Mouse (Mus musculus): Measurements from ENCODE around the gene Fuca2. TPM values are rescaled to one million over a fixed set of nuclear protein-coding genes. Genes with fewer than 3 reads are reported as not detected.
A peak's percentile ranks its signal among the peaks of the same experiment; 100 is the strongest.
"Not testable (repeated sequence)": the region's sequence is repeated elsewhere in the genome, so short reads cannot be mapped to it uniquely, and the experiment has no call there.

Fuca2 gene
- polyA plus RNA-seq, 1 experiment from 2014 or later: 25.6 TPM

- H3K9ac ChIP-seq (ENCODE audit: low read length): peak overlapping the region; percentile 70
- DNase-seq (ENCODE audit: low spot score) (peak; percentile 90), ATAC-seq (peak; percentile 93)
- under 1% methylated on average over 30 of the region's 30 CpGs for WGBS
- H3K4me1 ChIP-seq (ENCODE audit: control insufficient read depth, insufficient read depth, low read length): no peaks in the 10 kb centered on the region
- no peaks in the 10 kb centered on the region for H3K9me3 ChIP-seq (replicated peaks; ENCODE audit: control insufficient read depth, low read length)
- H3K36me3 ChIP-seq (ENCODE audit: control insufficient read depth, insufficient read depth, low read length): no peaks in the 10 kb centered on the region
- no peaks in the 10 kb centered on the region for H3K27me3 ChIP-seq (replicated peaks; ENCODE audit: control insufficient read depth, insufficient read depth, low read length)
- peak overlapping the region; percentile 65 for H3K4me2 ChIP-seq (ENCODE audit: low read length)
- H3K4me3 ChIP-seq (ENCODE audit: low read depth, low read length): peak overlapping the region; percentile 44
- no peak overlapping the region for H3K27ac ChIP-seq (ENCODE audit: low read depth, low read length)
These were observed 1.7 kb downstream of the Fuca2 start for GRCm38 (mm10) chr10:13500938-13501496.

- peak; percentile 44; the same call in 1 of the 2 replicates for ATAC-seq
These were observed 2.2 kb downstream of the Fuca2 start for GRCm38 (mm10) chr10:13501533-13501932.

DNA sequence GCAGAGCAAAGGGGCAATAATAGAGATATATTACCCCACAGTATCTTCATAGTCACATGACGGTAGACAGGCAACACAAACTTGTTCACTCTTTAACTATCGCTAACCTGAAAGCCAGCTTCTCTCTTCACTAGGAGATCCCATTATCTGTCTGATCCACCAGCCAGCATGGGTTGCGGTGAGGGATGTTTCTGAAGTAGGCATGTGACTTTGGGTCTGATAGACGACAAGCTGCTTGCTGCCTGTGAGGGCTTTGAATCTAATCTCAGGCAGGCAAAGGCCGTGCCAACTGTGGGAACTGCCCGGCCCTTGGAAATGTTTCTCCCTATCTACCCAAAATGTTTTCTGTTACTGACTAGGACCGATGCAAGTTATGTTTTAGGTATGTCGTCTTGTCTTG is 3.0 kb downstream of the Fuca2 start:
- no peak for ATAC-seq
- no peak overlapping the region for H3K4me3 ChIP-seq (ENCODE audit: low read depth, low read length)

More at GRCm38 (mm10) chr10:13501533-13501932, 2.2 kb downstream of the Fuca2 start:
- Histone ChIP-seq H3K4me2 (ENCODE audit: low read length) (peak overlapping the region; percentile 65), H3K9ac (ENCODE audit: low read length) (peak overlapping the region; percentile 70; the same call in 1 of the 2 replicates), H3K4me3 (ENCODE audit: low read depth, low read length) (peak overlapping the region; percentile 44)
- not testable (repeated sequence) for H3K27ac ChIP-seq (ENCODE audit: low read depth, low read length); DNase-seq (ENCODE audit: low spot score); H3K27me3 ChIP-seq (replicated peaks; ENCODE audit: control insufficient read depth, insufficient read depth, low read length); H3K9me3 ChIP-seq (replicated peaks; ENCODE audit: control insufficient read depth, low read length); H3K4me1 ChIP-seq (ENCODE audit: control insufficient read depth, insufficient read depth, low read length); H3K36me3 ChIP-seq (ENCODE audit: control insufficient read depth, insufficient read depth, low read length)
- WGBS: 55% methylated on average over 4 of the region's 4 CpGs

DNA sequence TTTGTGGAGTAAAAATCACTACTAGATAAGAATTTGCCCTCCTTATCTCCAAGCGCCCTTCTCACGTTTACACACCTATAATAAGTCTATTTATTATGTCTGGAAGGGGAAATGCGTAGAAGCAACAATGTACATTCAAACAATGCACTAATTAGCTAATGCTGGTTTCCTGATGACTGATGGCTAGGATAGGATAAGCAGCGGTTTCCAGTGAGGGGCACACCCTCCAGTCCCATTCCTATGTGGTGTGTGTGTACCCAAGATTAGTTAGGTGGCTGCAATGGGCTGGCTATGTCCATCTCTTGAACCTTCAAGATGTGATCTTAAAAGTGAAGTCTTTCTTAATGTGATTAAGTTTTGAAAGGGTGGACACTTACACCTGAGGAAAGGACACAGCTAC is 22.5 kb downstream of the Fuca2 start:
- Histone ChIP-seq H3K36me3 (ENCODE audit: control insufficient read depth, insufficient read depth, low read length) (peaks cover 12% of the 10 kb centered on the region; the same call in 1 of the 2 replicates), H3K27ac (ENCODE audit: low read depth, low read length) (no peak overlapping the region), H3K4me2 (ENCODE audit: low read length) (no peak overlapping the region), H3K9me3 (replicated peaks; ENCODE audit: control insufficient read depth, low read length) (no peaks in the 10 kb centered on the region), H3K4me1 (ENCODE audit: control insufficient read depth, insufficient read depth, low read length) (no peaks in the 10 kb centered on the region), H3K27me3 (replicated peaks; ENCODE audit: control insufficient read depth, insufficient read depth, low read length) (no peaks in the 10 kb centered on the region), H3K4me3 (ENCODE audit: low read depth, low read length) (no peak overlapping the region), H3K9ac (ENCODE audit: low read length) (no peak overlapping the region)
- no peak for DNase-seq (ENCODE audit: low spot score)
- WGBS: 87% methylated on average over 4 of the region's 4 CpGs
- ATAC-seq: no peak

More for the DNA sequence above, 3.0 kb downstream of the Fuca2 start:
- H3K4me2 ChIP-seq (ENCODE audit: low read length): no peak overlapping the region
- DNase-seq (ENCODE audit: low spot score): no peak
- no peaks in the 10 kb centered on the region for H3K36me3 ChIP-seq (ENCODE audit: control insufficient read depth, insufficient read depth, low read length)
- WGBS: 90% methylated on average over 8 of the region's 8 CpGs
- no peaks in the 10 kb centered on the region for H3K27me3 ChIP-seq (replicated peaks; ENCODE audit: control insufficient read depth, insufficient read depth, low read length)
- H3K9ac ChIP-seq (ENCODE audit: low read length): no peak overlapping the region
- no peaks in the 10 kb centered on the region for H3K9me3 ChIP-seq (replicated peaks; ENCODE audit: control insufficient read depth, low read length)
- H3K4me1 ChIP-seq (ENCODE audit: control insufficient read depth, insufficient read depth, low read length): no peaks in the 10 kb centered on the region
- no peak overlapping the region for H3K27ac ChIP-seq (ENCODE audit: low read depth, low read length)

DNA sequence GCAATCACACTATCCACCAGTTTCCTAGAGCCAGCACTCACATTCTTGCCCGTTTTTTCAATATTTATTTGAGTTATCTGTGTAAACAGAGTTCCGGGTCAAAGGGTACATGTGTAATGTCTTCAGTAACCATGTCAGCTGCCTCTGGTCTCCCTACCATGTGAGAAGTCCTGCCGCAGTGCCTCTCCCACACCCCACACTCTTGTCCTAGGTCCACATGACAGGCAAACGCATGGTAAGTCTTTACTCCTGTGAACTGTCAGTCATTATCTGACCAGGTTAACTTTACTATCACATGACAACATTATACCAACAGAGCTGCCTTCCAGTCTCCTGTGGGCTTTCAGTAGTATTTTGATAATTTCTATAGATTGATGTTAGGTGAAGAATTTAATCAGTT is 28.8 kb downstream of the Fuca2 start:
- WGBS: 91% methylated on average over 4 of the region's 4 CpGs
- Histone ChIP-seq H3K4me1 (ENCODE audit: control insufficient read depth, insufficient read depth, low read length) (no peaks in the 10 kb centered on the region), H3K27ac (ENCODE audit: low read depth, low read length) (no peak overlapping the region), H3K36me3 (ENCODE audit: control insufficient read depth, insufficient read depth, low read length) (peaks cover 46% of the 10 kb centered on the region), H3K9me3 (replicated peaks; ENCODE audit: control insufficient read depth, low read length) (no peaks in the 10 kb centered on the region), H3K9ac (ENCODE audit: low read length) (no peak overlapping the region), H3K4me3 (ENCODE audit: low read depth, low read length) (no peak overlapping the region), H3K4me2 (ENCODE audit: low read length) (no peak overlapping the region), H3K27me3 (replicated peaks; ENCODE audit: control insufficient read depth, insufficient read depth, low read length) (no peaks in the 10 kb centered on the region)
- ATAC-seq: no peak
- no peak for DNase-seq (ENCODE audit: low spot score)

DNA sequence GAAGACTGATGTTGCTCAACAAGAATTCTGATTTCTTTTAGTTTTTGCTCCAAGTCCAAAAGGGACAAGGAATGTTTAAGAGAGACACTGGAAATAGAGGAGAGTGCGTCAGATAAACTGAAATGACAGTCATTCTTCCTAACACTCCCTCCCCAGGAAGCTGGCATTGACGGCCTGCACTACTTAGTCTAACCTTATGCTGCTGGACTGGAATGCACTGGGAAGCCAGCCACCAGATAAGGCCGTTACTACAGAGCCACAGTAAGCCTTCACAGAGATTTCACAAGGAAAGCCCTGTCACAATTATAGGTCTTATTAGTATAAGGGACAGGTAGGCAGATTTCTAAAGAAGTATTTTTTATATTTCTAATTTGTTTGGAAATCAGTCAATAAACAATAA is 35.4 kb downstream of the Fuca2 start:
- no peak for DNase-seq (ENCODE audit: low spot score)
- no peak overlapping the region for H3K4me3 ChIP-seq (ENCODE audit: low read depth, low read length)
- 91% methylated on average over 3 of the region's 3 CpGs for WGBS
- no peak overlapping the region for H3K4me2 ChIP-seq (ENCODE audit: low read length)
- H3K27me3 ChIP-seq (replicated peaks; ENCODE audit: control insufficient read depth, insufficient read depth, low read length): no peaks in the 10 kb centered on the region
- H3K9ac ChIP-seq (ENCODE audit: low read length): no peak overlapping the region
- H3K36me3 ChIP-seq (ENCODE audit: control insufficient read depth, insufficient read depth, low read length): peaks cover 46% of the 10 kb centered on the region
- H3K9me3 ChIP-seq (replicated peaks; ENCODE audit: control insufficient read depth, low read length): no peaks in the 10 kb centered on the region
- no peak overlapping the region for H3K27ac ChIP-seq (ENCODE audit: low read depth, low read length)
- H3K4me1 ChIP-seq (ENCODE audit: control insufficient read depth, insufficient read depth, low read length): no peaks in the 10 kb centered on the region
- no peak for ATAC-seq

GRCm38 (mm10) chr10:13536706-13537105 is 37.4 kb downstream of the Fuca2 start:
- WGBS: 98% methylated on average over 7 of the region's 7 CpGs
- no peak overlapping the region for H3K27ac ChIP-seq (ENCODE audit: low read depth, low read length)
- DNase-seq (ENCODE audit: low spot score) (no peak), ATAC-seq (no peak)
- H3K4me2 ChIP-seq (ENCODE audit: low read length): no peak overlapping the region
- no peaks in the 10 kb centered on the region for H3K27me3 ChIP-seq (replicated peaks; ENCODE audit: control insufficient read depth, insufficient read depth, low read length)
- peaks cover 40% of the 10 kb centered on the region for H3K36me3 ChIP-seq (ENCODE audit: control insufficient read depth, insufficient read depth, low read length)
- H3K9ac ChIP-seq (ENCODE audit: low read length): no peak overlapping the region
- no peaks in the 10 kb centered on the region for H3K4me1 ChIP-seq (ENCODE audit: control insufficient read depth, insufficient read depth, low read length)
- no peak overlapping the region for H3K4me3 ChIP-seq (ENCODE audit: low read depth, low read length)
- no peaks in the 10 kb centered on the region for H3K9me3 ChIP-seq (replicated peaks; ENCODE audit: control insufficient read depth, low read length)

DNA sequence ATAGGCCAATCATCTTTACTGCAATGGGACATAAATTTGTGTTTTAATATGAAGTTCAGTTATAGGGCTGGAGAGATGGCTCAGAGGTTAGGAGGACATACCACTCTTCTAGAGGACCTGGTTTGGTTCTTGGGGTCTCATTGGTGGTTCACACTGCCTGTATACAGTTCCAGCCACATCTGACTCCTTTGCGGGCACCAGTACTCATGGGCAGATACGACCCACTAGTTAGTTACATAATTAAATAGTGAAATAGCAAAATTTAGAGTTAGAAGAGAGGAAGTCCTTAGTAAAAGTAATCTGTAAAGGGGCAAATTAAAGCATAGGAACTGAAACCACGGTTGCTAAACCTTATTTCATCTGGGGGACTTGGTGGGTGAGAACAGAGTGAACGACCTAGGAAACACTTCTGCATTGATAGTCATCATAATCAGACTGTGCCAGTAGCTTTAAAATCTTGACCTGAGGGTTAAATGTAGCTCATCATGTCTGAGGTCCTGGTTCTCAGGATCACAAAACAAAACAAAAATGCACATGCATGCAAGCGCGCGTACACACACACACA is 40.5 kb downstream of the Fuca2 start:
- ATAC-seq: no peak
- Histone ChIP-seq H3K27me3 (replicated peaks; ENCODE audit: control insufficient read depth, insufficient read depth, low read length) (no peaks in the 10 kb centered on the region), H3K9ac (ENCODE audit: low read length) (no peak overlapping the region), H3K27ac (ENCODE audit: low read depth, low read length) (no peak overlapping the region), H3K4me1 (ENCODE audit: control insufficient read depth, insufficient read depth, low read length) (no peaks in the 10 kb centered on the region), H3K4me2 (ENCODE audit: low read length) (no peak overlapping the region), H3K36me3 (ENCODE audit: control insufficient read depth, insufficient read depth, low read length) (peaks cover 34% of the 10 kb centered on the region), H3K4me3 (ENCODE audit: low read depth, low read length) (no peak overlapping the region), H3K9me3 (replicated peaks; ENCODE audit: control insufficient read depth, low read length) (no peaks in the 10 kb centered on the region)
- 92% methylated on average over 7 of the region's 7 CpGs for WGBS
- DNase-seq (ENCODE audit: low spot score): no peak

DNA sequence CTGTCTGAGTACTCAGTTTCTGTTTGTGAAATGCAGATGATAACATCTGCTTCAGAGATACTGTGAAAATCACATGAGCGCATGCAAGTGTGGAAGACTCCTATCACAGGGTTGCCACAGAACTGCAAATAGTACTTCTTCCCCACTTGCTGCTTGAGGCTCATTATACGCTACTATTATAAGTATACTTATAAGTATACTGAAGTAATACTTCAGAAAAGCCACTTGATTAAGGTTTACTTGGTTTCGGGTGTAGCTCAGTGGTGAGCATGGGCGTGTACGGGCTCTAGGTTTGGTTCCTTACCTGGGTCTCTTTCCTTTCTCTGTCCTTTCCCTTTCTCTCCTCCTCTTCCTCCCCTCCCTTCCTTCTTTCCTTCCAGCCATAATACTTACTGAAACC is 42.4 kb downstream of the Fuca2 start:
- 97% methylated on average over 5 of the region's 5 CpGs for WGBS

More for the DNA sequence above, 42.4 kb downstream of the Fuca2 start:
- H3K4me3 ChIP-seq (ENCODE audit: low read depth, low read length): no peak overlapping the region
- H3K27me3 ChIP-seq (replicated peaks; ENCODE audit: control insufficient read depth, insufficient read depth, low read length): no peaks in the 10 kb centered on the region
- H3K4me1 ChIP-seq (ENCODE audit: control insufficient read depth, insufficient read depth, low read length): no peaks in the 10 kb centered on the region
- H3K9me3 ChIP-seq (replicated peaks; ENCODE audit: control insufficient read depth, low read length): no peaks in the 10 kb centered on the region
- peaks cover 30% of the 10 kb centered on the region for H3K36me3 ChIP-seq (ENCODE audit: control insufficient read depth, insufficient read depth, low read length)
- no peak overlapping the region for H3K4me2 ChIP-seq (ENCODE audit: low read length)
- H3K27ac ChIP-seq (ENCODE audit: low read depth, low read length): no peak overlapping the region
- ATAC-seq (no peak), DNase-seq (ENCODE audit: low spot score) (no peak)
- H3K9ac ChIP-seq (ENCODE audit: low read length): no peak overlapping the region
